Mouse (Mus musculus) MEL (cell line): ENCODE measurements at regions not wholly inside any gene's neighbourhood (a gene's known extent, or its start where the extent isn't known, plus 50 kb on each side); places are given as distances from the start of the nearest gene placed in this dataset.

Experiments
- DNase-seq: peaks from one replicate; pipeline ENCODE4 v3.0.0; 2011; ENCODE audit warnings: low read depth, low spot score
- H3K27ac ChIP-seq: 2 replicates; pipeline ENCODE4 v1.5.1; 2012; ENCODE audit warnings: low read depth, mild to moderate bottlenecking, control low read depth, low read length, moderate library complexity; ENCODE audit not compliant: control insufficient read depth
- H3K27me3 ChIP-seq, 2 experiments: fragments of 150-350 bp in 1 of 2; sonication (generic) in 1 of 2; 2 replicates each; pipeline ENCODE4 v1.6.1; 2012; ENCODE audit warnings: low read length in 2 of 2, mild to moderate bottlenecking in 2 of 2, improper control_type of control experiment in 1 of 2, moderate library complexity in 1 of 2; ENCODE audit not compliant: insufficient read depth in 2 of 2, control insufficient read depth in 1 of 2
- H3K36me3 ChIP-seq, 2 experiments: 2 replicates each; pipeline ENCODE4 v1.6.1; 2012 to 2014; ENCODE audit warnings: low read length in 2 of 2, improper control_type of control experiment in 1 of 2, inconsistent platforms in 1 of 2, mild to moderate bottlenecking in 1 of 2; ENCODE audit not compliant: insufficient read depth in 2 of 2, control insufficient read depth in 1 of 2
- H3K4me1 ChIP-seq, 2 experiments: fragments of 150-350 bp in 1 of 2; sonication (generic) in 1 of 2; 2 replicates each; pipeline ENCODE4 v1.6.1; 2012; ENCODE audit warnings: low read length in 2 of 2, improper control_type of control experiment in 1 of 2, mild to moderate bottlenecking in 1 of 2; ENCODE audit not compliant: insufficient read depth in 2 of 2, control insufficient read depth in 1 of 2
- H3K4me3 ChIP-seq, 2 experiments: fragments of 150-350 bp in 1 of 2; sonication (generic) in 1 of 2; 2 replicates each; pipeline ENCODE4 v1.5.1; 2012; ENCODE audit warnings: low read depth in 2 of 2, low read length in 2 of 2, mild to moderate bottlenecking in 2 of 2, moderate library complexity in 2 of 2, control low read depth in 1 of 2, improper control_type of control experiment in 1 of 2; ENCODE audit not compliant: control insufficient read depth in 1 of 2, insufficient read depth in 1 of 2
- H3K79me2 ChIP-seq: 2 replicates; pipeline ENCODE4 v1.6.1; 2012; ENCODE audit warnings: mild to moderate bottlenecking, low read length, moderate library complexity; ENCODE audit not compliant: control insufficient read depth, poor library complexity, insufficient read depth
- H3K9ac ChIP-seq: 2 replicates; pipeline ENCODE4 v1.6.1; 2012; ENCODE audit warnings: low read depth, mild to moderate bottlenecking, control low read depth, low read length, moderate library complexity; ENCODE audit not compliant: control insufficient read depth, poor library complexity, severe bottlenecking
- H3K9me3 ChIP-seq: fragments of 150-350 bp; sonication (generic); replicated peaks from 2 replicates; pipeline ENCODE4 v1.6.1; 2012; ENCODE audit warnings: mild to moderate bottlenecking, low read length, improper control_type of control experiment, moderate library complexity; ENCODE audit not compliant: insufficient read depth
- BHLHE40 ChIP-seq: IDR thresholded peaks from 2 replicates; pipeline ENCODE4 v1.6.1; 2012; ENCODE audit warnings: low read depth, mild to moderate bottlenecking, inconsistent platforms, low read length, improper control_type of control experiment, borderline replicate concordance
- CHD1 ChIP-seq: IDR thresholded peaks from 2 replicates; pipeline ENCODE4 v1.6.1; 2012; ENCODE audit warnings: low read depth, mild to moderate bottlenecking, inconsistent platforms, low read length, improper control_type of control experiment
- ELF1 ChIP-seq: IDR thresholded peaks from 2 replicates; pipeline ENCODE4 v1.6.1; 2014; ENCODE audit warnings: low read depth, mild to moderate bottlenecking, inconsistent platforms, low read length, improper control_type of control experiment, moderate library complexity
- EP300 ChIP-seq, 2 experiments: IDR thresholded peaks; 2 replicates each; pipeline ENCODE4 v1.6.1; 2011; ENCODE audit warnings: improper control_type of control experiment in 2 of 2, low read length in 2 of 2, low read depth in 1 of 2, mild to moderate bottlenecking in 1 of 2
- ETS1 ChIP-seq: IDR thresholded peaks from 2 replicates; pipeline ENCODE4 v1.6.1; 2012; ENCODE audit warnings: low read depth, mild to moderate bottlenecking, inconsistent platforms, low read length, improper control_type of control experiment, moderate library complexity
- GABPA ChIP-seq: IDR thresholded peaks from 2 replicates; pipeline ENCODE4 v1.6.1; 2012; ENCODE audit warnings: low read depth, mild to moderate bottlenecking, inconsistent platforms, low read length, improper control_type of control experiment, moderate library complexity
- GATA1 ChIP-seq: IDR thresholded peaks from 2 replicates; pipeline ENCODE4 v1.6.1; 2011; ENCODE audit warnings: low read depth, low read length, improper control_type of control experiment
- HCFC1 ChIP-seq: IDR thresholded peaks from 2 replicates; pipeline ENCODE4 v1.6.1; 2012; ENCODE audit warnings: low read depth, mild to moderate bottlenecking, inconsistent platforms, low read length, improper control_type of control experiment, moderate library complexity
- JUND ChIP-seq: IDR thresholded peaks from 2 replicates; pipeline ENCODE4 v1.6.1; 2011; ENCODE audit warnings: low read depth, mild to moderate bottlenecking, improper control_type of control experiment, low read length
- MAFK ChIP-seq: IDR thresholded peaks from 2 replicates; pipeline ENCODE4 v1.6.1; 2011; ENCODE audit warnings: low read depth, mild to moderate bottlenecking, low read length, improper control_type of control experiment, borderline replicate concordance
- MAX ChIP-seq: IDR thresholded peaks from 2 replicates; pipeline ENCODE4 v1.6.1; 2011; ENCODE audit warnings: low read length, improper control_type of control experiment
- MAZ ChIP-seq: IDR thresholded peaks from 2 replicates; pipeline ENCODE4 v1.6.1; 2012; ENCODE audit warnings: low read depth, mild to moderate bottlenecking, inconsistent platforms, low read length, improper control_type of control experiment
- MEF2A ChIP-seq: IDR thresholded peaks from 2 replicates; pipeline ENCODE4 v1.6.1; 2014; ENCODE audit warnings: low read depth, mild to moderate bottlenecking, inconsistent platforms, low read length, improper control_type of control experiment; ENCODE audit not compliant: poor library complexity, insufficient replicate concordance, severe bottlenecking; ENCODE audit errors: extremely low read depth
- MXI1 ChIP-seq: IDR thresholded peaks from 2 replicates; pipeline ENCODE4 v1.6.1; 2011; ENCODE audit warnings: mild to moderate bottlenecking, low read depth, low read length, improper control_type of control experiment
- MYB ChIP-seq: IDR thresholded peaks from 2 replicates; pipeline ENCODE4 v1.6.1; 2011; ENCODE audit warnings: mild to moderate bottlenecking, low read depth, low read length, improper control_type of control experiment
- NELFE ChIP-seq: IDR thresholded peaks from 2 replicates; pipeline ENCODE4 v1.6.1; 2011; ENCODE audit warnings: low read depth, low read length, improper control_type of control experiment
- POLR2A ChIP-seq, 2 experiments: IDR thresholded peaks; 2 replicates each; pipeline ENCODE4 v1.6.1; 2011 to 2012; ENCODE audit warnings: low read length in 2 of 2, mild to moderate bottlenecking in 2 of 2, control low read depth in 1 of 2, improper control_type of control experiment in 1 of 2, low read depth in 1 of 2, moderate library complexity in 1 of 2; ENCODE audit not compliant: control insufficient read depth in 1 of 2, insufficient read depth in 1 of 2, poor library complexity in 1 of 2
- POLR2AphosphoS2 ChIP-seq: IDR thresholded peaks from 2 replicates; pipeline ENCODE4 v1.6.1; 2011; ENCODE audit warnings: low read length, improper control_type of control experiment
- POLR2AphosphoS5 ChIP-seq: IDR thresholded peaks from 2 replicates; pipeline ENCODE4 v1.6.1; 2012; ENCODE audit warnings: low read depth, borderline replicate concordance, mild to moderate bottlenecking, inconsistent platforms, low read length, moderate library complexity, mixed read lengths
- RAD21 ChIP-seq: IDR thresholded peaks from 2 replicates; pipeline ENCODE4 v1.6.1; 2011; ENCODE audit warnings: mild to moderate bottlenecking, low read depth, low read length, improper control_type of control experiment
- RCOR1 ChIP-seq: IDR thresholded peaks from 2 replicates; pipeline ENCODE4 v1.6.1; 2012; ENCODE audit warnings: low read depth, mild to moderate bottlenecking, inconsistent platforms, low read length, improper control_type of control experiment
- SIN3A ChIP-seq: IDR thresholded peaks from 2 replicates; pipeline ENCODE4 v1.6.1; 2012; ENCODE audit warnings: low read length, improper control_type of control experiment, inconsistent platforms
- TAL1 ChIP-seq: IDR thresholded peaks from 2 replicates; pipeline ENCODE4 v1.6.1; 2012; ENCODE audit warnings: mild to moderate bottlenecking, inconsistent platforms, low read length, moderate library complexity, mixed read lengths
- TBP ChIP-seq: IDR thresholded peaks from 2 replicates; pipeline ENCODE4 v1.8.0; 2011; ENCODE audit warnings: low read depth, low read length, improper control_type of control experiment
- TCF12 ChIP-seq: IDR thresholded peaks from 2 replicates; pipeline ENCODE4 v1.6.1; 2014; ENCODE audit warnings: low read depth, mild to moderate bottlenecking, inconsistent platforms, low read length, improper control_type of control experiment, moderate library complexity
- UBTF ChIP-seq: IDR thresholded peaks from 2 replicates; pipeline ENCODE4 v1.6.1; 2012; ENCODE audit warnings: low read depth, mild to moderate bottlenecking, inconsistent platforms, low read length, improper control_type of control experiment, moderate library complexity, borderline replicate concordance; ENCODE audit not compliant: insufficient read depth
- USF1 ChIP-seq: IDR thresholded peaks from 2 replicates; pipeline ENCODE4 v1.6.1; 2014; ENCODE audit warnings: low read depth, mild to moderate bottlenecking, inconsistent platforms, low read length, improper control_type of control experiment, moderate library complexity
- USF2 ChIP-seq, 2 experiments: IDR thresholded peaks; 2 replicates each; pipeline ENCODE4 v1.6.1; 2011 to 2012; ENCODE audit warnings: improper control_type of control experiment in 2 of 2, low read length in 2 of 2, borderline replicate concordance in 1 of 2, inconsistent platforms in 1 of 2, low read depth in 1 of 2, mild to moderate bottlenecking in 1 of 2; ENCODE audit not compliant: insufficient read depth in 1 of 2
- ZKSCAN1 ChIP-seq: IDR thresholded peaks from 2 replicates; pipeline ENCODE4 v1.6.1; 2012; ENCODE audit warnings: low read depth, mild to moderate bottlenecking, inconsistent platforms, low read length, improper control_type of control experiment, moderate library complexity
- ZMIZ1 ChIP-seq: IDR thresholded peaks from 2 replicates; pipeline ENCODE4 v1.6.1; 2012; ENCODE audit warnings: low read depth, mild to moderate bottlenecking, inconsistent platforms, low read length, improper control_type of control experiment, moderate library complexity

- H3K79me2 ChIP-seq, result no peaks in the 10 kb centered on the region
- no peak for TF ChIP-seq POLR2AphosphoS5
- no peak for TF ChIP-seq HCFC1
- no peak for TF ChIP-seq UBTF
- no peak for TF ChIP-seq GATA1
- TF ChIP-seq MAX, result no peak
- no peak for TF ChIP-seq RAD21
- TF ChIP-seq RCOR1, result no peak
- no peak for TF ChIP-seq USF1
- TF ChIP-seq POLR2A (IDR thresholded peaks at IDR 0.05; ENCODE audit: control insufficient read depth in 1 of 2, insufficient read depth in 1 of 2, low read depth in 1 of 2, low read length in 2 of 2, poor library complexity in 1 of 2), result no peak
- no peak for TF ChIP-seq EP300 (IDR thresholded peaks at IDR 0.05; ENCODE audit: low read depth in 1 of 2, low read length in 2 of 2)
- TF ChIP-seq JUND, result no peak
- TF ChIP-seq MAFK, result no peak
- no peak for TF ChIP-seq CHD1
- no peak for TF ChIP-seq ZMIZ1
- TF ChIP-seq ELF1, result no peak
- TF ChIP-seq GABPA, result no peak
- no peak for TF ChIP-seq MAZ
- no peak for TF ChIP-seq USF2 (IDR thresholded peaks at IDR 0.05; ENCODE audit: borderline replicate concordance in 1 of 2, insufficient read depth in 1 of 2, low read depth in 1 of 2, low read length in 2 of 2)
- TF ChIP-seq, all 39 proteins: peak for 0
- H3K4me1 ChIP-seq, result no peaks in the 10 kb centered on the region
- no peaks in the 10 kb centered on the region for H3K9me3 ChIP-seq
- H3K4me3 ChIP-seq, result no peak overlapping the region
- no peak overlapping the region for H3K9ac ChIP-seq
- no peaks in the 10 kb centered on the region for H3K27me3 ChIP-seq
- no peak overlapping the region for H3K27ac ChIP-seq
- DNase-seq, result no peak
- no peaks in the 10 kb centered on the region for H3K36me3 ChIP-seq
Measured at GRCm38 (mm10) chr7:40805866-40806265, 92.3 kb upstream of the Vstm2b start.

DNA sequence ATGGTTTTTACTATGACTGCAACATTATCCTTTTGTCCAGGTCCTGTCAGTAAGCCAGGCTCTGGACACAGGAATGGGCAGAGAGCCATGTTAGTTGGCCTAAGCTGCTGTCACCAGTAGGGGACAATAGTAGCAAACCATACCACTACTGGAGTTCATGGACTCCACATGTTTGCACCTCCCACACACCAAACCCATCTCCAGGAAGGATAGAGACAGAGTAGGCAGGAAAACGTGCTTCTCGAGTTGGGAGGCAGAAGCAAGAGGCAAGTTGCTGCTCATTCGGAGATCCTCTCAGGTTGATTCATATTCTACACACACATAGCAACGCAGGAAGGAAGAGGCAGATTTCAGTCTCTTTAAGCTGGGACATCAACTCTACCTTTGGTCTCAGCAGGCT, 85.2 kb upstream of the Vstm2b start:
- H3K9ac ChIP-seq, result no peak overlapping the region
- H3K36me3 ChIP-seq, result no peaks in the 10 kb centered on the region
- no peaks in the 10 kb centered on the region; a peak in 1 of 4 replicates for H3K27me3 ChIP-seq
- no peaks in the 10 kb centered on the region for H3K4me1 ChIP-seq
- no peak overlapping the region for H3K27ac ChIP-seq
- DNase-seq, result no peak
- H3K9me3 ChIP-seq, result no peaks in the 10 kb centered on the region
- TF ChIP-seq TBP, result no peak
- TF ChIP-seq NELFE, result no peak
- no peak for TF ChIP-seq POLR2AphosphoS2
- no peak for TF ChIP-seq JUND
- no peak for TF ChIP-seq MYB
- no peak for TF ChIP-seq GABPA
- TF ChIP-seq GATA1, result no peak
- no peak for TF ChIP-seq MAZ
- no peak for TF ChIP-seq MXI1
- TF ChIP-seq SIN3A, result no peak
- TF ChIP-seq POLR2AphosphoS5, result no peak
- no peak for TF ChIP-seq ZKSCAN1
- TF ChIP-seq ETS1, result no peak
- TF ChIP-seq MEF2A, result no peak
- no peak for TF ChIP-seq MAFK
- no peak for TF ChIP-seq BHLHE40
- TF ChIP-seq CHD1, result no peak
- no peak for TF ChIP-seq TAL1
- no peak for TF ChIP-seq TCF12
- no peaks in the 10 kb centered on the region for H3K79me2 ChIP-seq
- H3K4me3 ChIP-seq, result no peak overlapping the region
